Mouse (Mus musculus): ENCODE measurements around the gene Pld5. TPM values are rescaled to one million over a fixed set of nuclear protein-coding genes. Genes with fewer than 3 reads are reported as not detected.
A peak's percentile ranks its signal among the peaks of the same experiment; 100 is the strongest.

Pld5 gene
- polyA plus RNA-seq, 1 experiment from 2014 or later: 4.6 TPM

DNA sequence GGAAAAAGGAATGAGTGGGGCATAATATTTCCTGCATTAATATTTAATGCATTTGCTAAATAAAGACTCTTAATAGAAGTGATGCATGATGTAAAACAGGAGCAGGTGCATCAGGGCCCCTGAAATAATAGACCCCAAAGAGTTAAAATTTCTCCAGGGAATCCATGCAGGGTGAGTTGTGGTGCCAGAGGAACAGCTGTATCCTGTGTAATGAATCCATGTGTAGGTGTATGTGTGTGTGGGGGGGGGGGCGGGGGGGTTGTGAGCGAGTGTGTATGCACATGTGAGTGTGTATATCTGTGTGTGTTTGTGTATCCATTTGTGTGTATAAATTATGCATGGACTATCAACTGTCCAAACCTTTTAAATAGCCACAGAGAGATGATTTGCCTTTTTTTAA, 194.1 kb downstream of the Pld5 start:
- DNase-seq: no peak
- WGBS: 72% methylated on average over 2 of the region's 2 CpGs
- Histone ChIP-seq H3K27ac (replicated peaks; ENCODE audit: low read depth, low read length) (no peak overlapping the region), H3K27me3 (ENCODE audit: control insufficient read depth, insufficient read depth, low read length) (no peaks in the 10 kb centered on the region), H3K4me1 (ENCODE audit: control insufficient read depth, insufficient read depth, low read length) (0 out of 2 replicates have a peak, but pooled peaks cover 4% of the 10 kb centered on the region), H3K4me3 (replicated peaks; ENCODE audit: low read depth, low read length) (no peak overlapping the region), H3K4me2 (ENCODE audit: low read length) (no peak overlapping the region), H3K9me3 (ENCODE audit: control insufficient read depth, low read length) (no peaks in the 10 kb centered on the region), H3K9ac (replicated peaks; ENCODE audit: low read length) (no peak overlapping the region), H3K36me3 (ENCODE audit: control insufficient read depth, insufficient read depth, low read length) (no peaks in the 10 kb centered on the region)
- no peak for ATAC-seq (ENCODE audit: low FRiP score, low TSS enrichment)

DNA sequence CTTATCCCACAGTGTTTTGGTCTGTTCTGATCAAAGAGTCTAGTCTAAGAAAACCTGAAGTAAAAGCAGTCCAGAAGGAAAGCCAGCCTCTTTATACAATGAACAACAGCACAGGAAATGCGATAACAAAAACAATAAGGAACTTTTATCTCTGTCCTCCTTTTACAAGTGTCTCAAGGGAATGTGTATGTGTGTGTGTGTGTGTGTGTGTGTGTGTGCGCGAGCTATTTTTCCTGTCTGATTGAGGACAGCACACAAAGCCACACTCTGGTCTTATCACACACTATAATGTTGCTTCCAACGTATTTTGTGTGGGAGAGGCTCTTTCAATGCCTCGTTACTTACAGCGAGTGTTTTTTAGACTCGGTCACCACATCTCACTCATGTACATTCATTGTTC, 196.7 kb downstream of the Pld5 start:
- DNase-seq (no peak), ATAC-seq (ENCODE audit: low FRiP score, low TSS enrichment) (no peak)
- peaks cover 12% of the 10 kb centered on the region; the same call in 1 of the 2 replicates for H3K4me1 ChIP-seq (ENCODE audit: control insufficient read depth, insufficient read depth, low read length)
- no peak overlapping the region for H3K9ac ChIP-seq (replicated peaks; ENCODE audit: low read length)
- no peak overlapping the region for H3K27ac ChIP-seq (replicated peaks; ENCODE audit: low read depth, low read length)
- WGBS: 94% methylated on average over 7 of the region's 7 CpGs
- no peak overlapping the region for H3K4me3 ChIP-seq (replicated peaks; ENCODE audit: low read depth, low read length)
- H3K36me3 ChIP-seq (ENCODE audit: control insufficient read depth, insufficient read depth, low read length): no peaks in the 10 kb centered on the region
- H3K27me3 ChIP-seq (ENCODE audit: control insufficient read depth, insufficient read depth, low read length): no peaks in the 10 kb centered on the region
- no peaks in the 10 kb centered on the region for H3K9me3 ChIP-seq (ENCODE audit: control insufficient read depth, low read length)
- H3K4me2 ChIP-seq (ENCODE audit: low read length): no peak overlapping the region

DNA sequence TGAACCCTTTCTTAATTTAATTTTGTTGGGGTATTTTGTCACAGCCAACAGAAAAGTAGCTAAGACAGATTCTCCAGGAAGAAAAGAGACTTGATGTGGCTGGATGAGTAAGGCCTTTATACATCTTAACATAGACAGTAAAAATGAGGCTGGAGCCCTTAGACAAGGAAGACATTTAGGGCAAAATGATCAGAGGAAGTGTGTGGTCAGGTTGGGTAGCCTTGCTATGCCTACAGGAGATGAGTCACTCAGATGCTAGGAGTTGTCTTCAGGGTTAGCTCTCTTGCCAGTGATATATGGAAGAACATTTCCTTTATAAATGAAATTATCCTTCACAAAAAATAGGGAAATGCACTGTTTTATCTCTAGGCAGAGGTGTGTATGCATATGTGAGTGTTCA, 198.3 kb downstream of the Pld5 start:
- Histone ChIP-seq H3K27me3 (ENCODE audit: control insufficient read depth, insufficient read depth, low read length) (no peaks in the 10 kb centered on the region), H3K36me3 (ENCODE audit: control insufficient read depth, insufficient read depth, low read length) (no peaks in the 10 kb centered on the region), H3K4me3 (replicated peaks; ENCODE audit: low read depth, low read length) (no peak overlapping the region), H3K4me2 (ENCODE audit: low read length) (no peak overlapping the region), H3K27ac (replicated peaks; ENCODE audit: low read depth, low read length) (no peak overlapping the region), H3K4me1 (ENCODE audit: control insufficient read depth, insufficient read depth, low read length) (peaks cover 10% of the 10 kb centered on the region; the same call in 1 of the 2 replicates), H3K9ac (replicated peaks; ENCODE audit: low read length) (no peak overlapping the region), H3K9me3 (ENCODE audit: control insufficient read depth, low read length) (no peaks in the 10 kb centered on the region)
- ATAC-seq (ENCODE audit: low FRiP score, low TSS enrichment): no peak
- no peak for DNase-seq

DNA sequence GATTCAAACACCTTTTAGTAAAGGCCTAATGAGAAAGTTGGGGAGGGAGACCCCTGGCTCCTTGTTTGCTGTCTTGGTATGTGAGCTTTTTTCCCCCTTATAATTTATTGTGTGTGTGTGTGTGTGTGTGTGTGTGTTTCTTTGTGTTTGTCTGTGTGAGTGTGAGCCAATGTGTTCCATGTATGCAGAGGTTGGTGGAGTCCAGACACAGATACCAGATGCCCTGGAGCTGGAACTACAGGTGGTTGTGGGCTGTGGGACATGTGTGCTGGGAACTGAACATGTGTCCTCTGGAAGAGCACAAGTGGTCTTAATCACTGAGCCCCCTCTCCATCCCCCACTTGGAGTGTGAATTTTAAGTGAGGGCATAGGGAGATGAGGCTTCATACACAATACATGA, 199.3 kb downstream of the Pld5 start:
- Histone ChIP-seq H3K9ac (replicated peaks; ENCODE audit: low read length) (no peak overlapping the region), H3K36me3 (ENCODE audit: control insufficient read depth, insufficient read depth, low read length) (no peaks in the 10 kb centered on the region), H3K4me3 (replicated peaks; ENCODE audit: low read depth, low read length) (no peak overlapping the region), H3K9me3 (ENCODE audit: control insufficient read depth, low read length) (no peaks in the 10 kb centered on the region), H3K27ac (replicated peaks; ENCODE audit: low read depth, low read length) (no peak overlapping the region), H3K4me2 (ENCODE audit: low read length) (no peak overlapping the region), H3K4me1 (ENCODE audit: control insufficient read depth, insufficient read depth, low read length) (peaks cover 7% of the 10 kb centered on the region; the same call in 1 of the 2 replicates), H3K27me3 (ENCODE audit: control insufficient read depth, insufficient read depth, low read length) (no peaks in the 10 kb centered on the region)
- peak; percentile 44 for ATAC-seq (ENCODE audit: low FRiP score, low TSS enrichment)
- DNase-seq: no peak

DNA sequence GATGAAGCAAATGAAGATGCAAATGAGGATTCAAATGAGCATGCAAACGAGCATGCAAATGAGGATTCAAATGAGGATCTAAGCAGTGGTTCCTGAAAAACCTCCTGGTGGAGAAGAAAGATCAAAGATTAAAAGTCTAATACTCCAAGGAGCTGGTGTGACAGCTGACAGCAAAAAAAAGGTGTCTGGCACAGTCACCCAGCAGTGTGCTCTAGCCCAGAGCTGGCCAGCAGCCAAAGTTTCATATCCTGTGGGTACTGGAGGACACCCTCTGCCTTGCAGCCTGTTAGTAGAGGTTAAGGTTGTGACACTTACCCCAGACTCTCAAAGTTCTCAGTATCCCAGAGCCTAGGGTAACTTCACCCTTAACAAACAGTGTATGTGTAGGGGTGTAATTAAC, 199.7 kb downstream of the Pld5 start:
- H3K27ac ChIP-seq (replicated peaks; ENCODE audit: low read depth, low read length): peak overlapping the region; percentile 27; the same call in 1 of the 2 replicates
- ATAC-seq (ENCODE audit: low FRiP score, low TSS enrichment): peak; percentile 67
- WGBS: 43% methylated on average over 1 of the region's 1 CpGs

DNA sequence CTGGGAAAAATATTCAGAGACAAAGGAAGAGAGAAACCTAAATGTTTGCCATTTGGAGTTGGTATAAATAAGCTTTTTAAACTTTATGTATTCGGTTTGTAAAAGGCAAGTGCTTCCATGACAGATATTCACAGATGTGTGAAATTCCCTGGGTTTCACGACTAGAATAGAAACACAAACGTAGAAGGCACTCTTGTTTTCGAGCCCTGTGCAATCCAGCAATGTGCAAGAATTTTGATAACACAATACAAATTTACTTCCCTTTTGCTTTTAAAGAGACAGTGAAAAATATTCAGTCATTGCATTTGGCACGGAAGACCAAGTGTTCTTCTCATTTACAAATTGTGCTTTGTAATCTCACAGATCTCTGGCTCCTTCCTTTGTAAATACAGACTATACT, 200.6 kb downstream of the Pld5 start:
- WGBS: 80% methylated on average over 5 of the region's 5 CpGs

More for the DNA sequence above, 199.7 kb downstream of the Pld5 start:
- Histone ChIP-seq H3K9me3 (ENCODE audit: control insufficient read depth, low read length) (no peaks in the 10 kb centered on the region), H3K9ac (replicated peaks; ENCODE audit: low read length) (no peak overlapping the region), H3K36me3 (ENCODE audit: control insufficient read depth, insufficient read depth, low read length) (no peaks in the 10 kb centered on the region), H3K27me3 (ENCODE audit: control insufficient read depth, insufficient read depth, low read length) (no peaks in the 10 kb centered on the region), H3K4me3 (replicated peaks; ENCODE audit: low read depth, low read length) (no peak overlapping the region), H3K4me2 (ENCODE audit: low read length) (no peak overlapping the region), H3K4me1 (ENCODE audit: control insufficient read depth, insufficient read depth, low read length) (peaks cover 7% of the 10 kb centered on the region; the same call in 1 of the 2 replicates)
- DNase-seq: peak; percentile 76

DNA sequence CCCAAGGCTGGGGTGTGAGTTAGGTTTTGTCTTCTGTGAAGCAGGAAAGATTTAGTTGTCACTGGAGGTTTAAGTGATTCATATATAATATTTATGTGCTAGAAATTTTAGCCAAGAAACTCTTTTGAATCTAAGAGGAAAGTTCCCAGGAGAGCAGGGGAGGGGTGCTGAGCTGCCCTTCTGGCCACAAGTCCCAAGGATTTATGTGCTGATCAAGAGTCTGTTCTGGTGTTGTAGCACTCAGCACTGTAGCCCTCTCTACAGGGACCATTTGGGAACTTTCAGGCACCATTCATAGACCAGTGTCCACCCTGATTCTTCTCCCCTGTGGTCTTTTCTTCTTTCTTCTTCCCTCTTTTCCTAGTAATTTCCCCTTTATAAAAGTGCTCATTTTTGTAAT, 209.8 kb downstream of the Pld5 start:
- Histone ChIP-seq H3K9me3 (ENCODE audit: control insufficient read depth, low read length) (peaks cover 3% of the 10 kb centered on the region; the same call in 1 of the 2 replicates), H3K36me3 (ENCODE audit: control insufficient read depth, insufficient read depth, low read length) (no peaks in the 10 kb centered on the region), H3K4me1 (ENCODE audit: control insufficient read depth, insufficient read depth, low read length) (no peaks in the 10 kb centered on the region), H3K9ac (replicated peaks; ENCODE audit: low read length) (no peak overlapping the region), H3K4me3 (replicated peaks; ENCODE audit: low read depth, low read length) (no peak overlapping the region), H3K27ac (replicated peaks; ENCODE audit: low read depth, low read length) (no peak overlapping the region), H3K4me2 (ENCODE audit: low read length) (no peak overlapping the region), H3K27me3 (ENCODE audit: control insufficient read depth, insufficient read depth, low read length) (no peaks in the 10 kb centered on the region)
- DNase-seq (no peak), ATAC-seq (ENCODE audit: low FRiP score, low TSS enrichment) (no peak)

More for the DNA sequence above, 200.6 kb downstream of the Pld5 start:
- Histone ChIP-seq H3K9me3 (ENCODE audit: control insufficient read depth, low read length) (no peaks in the 10 kb centered on the region), H3K27ac (replicated peaks; ENCODE audit: low read depth, low read length) (no peak overlapping the region; the same call in 1 of the 2 replicates), H3K4me1 (ENCODE audit: control insufficient read depth, insufficient read depth, low read length) (peaks cover 7% of the 10 kb centered on the region; the same call in 1 of the 2 replicates), H3K4me3 (replicated peaks; ENCODE audit: low read depth, low read length) (no peak overlapping the region), H3K9ac (replicated peaks; ENCODE audit: low read length) (no peak overlapping the region), H3K4me2 (ENCODE audit: low read length) (no peak overlapping the region), H3K36me3 (ENCODE audit: control insufficient read depth, insufficient read depth, low read length) (no peaks in the 10 kb centered on the region), H3K27me3 (ENCODE audit: control insufficient read depth, insufficient read depth, low read length) (no peaks in the 10 kb centered on the region)
- DNase-seq (no peak), ATAC-seq (ENCODE audit: low FRiP score, low TSS enrichment) (no peak)

DNA sequence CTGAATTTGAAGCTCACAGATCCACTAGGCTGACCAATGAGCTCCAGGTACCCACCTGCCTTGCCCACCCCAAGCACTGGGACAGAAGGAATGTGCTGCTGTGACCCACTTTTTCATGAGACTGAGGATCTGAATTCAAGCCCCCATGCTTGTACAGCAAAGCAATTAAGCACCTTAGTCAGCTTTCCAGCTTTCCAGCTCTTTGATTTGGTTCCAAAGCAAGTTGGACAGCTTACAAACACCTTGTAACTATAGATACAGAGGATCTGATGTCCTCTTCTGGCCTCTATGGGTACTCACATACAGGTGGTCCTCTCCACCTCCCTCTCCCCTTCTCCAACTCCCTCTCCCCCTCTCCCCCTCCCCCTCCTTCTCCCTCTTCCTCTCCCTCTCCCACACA, 210.6 kb downstream of the Pld5 start:
- Histone ChIP-seq H3K4me3 (replicated peaks; ENCODE audit: low read depth, low read length) (no peak overlapping the region), H3K4me1 (ENCODE audit: control insufficient read depth, insufficient read depth, low read length) (no peaks in the 10 kb centered on the region), H3K4me2 (ENCODE audit: low read length) (no peak overlapping the region), H3K27me3 (ENCODE audit: control insufficient read depth, insufficient read depth, low read length) (no peaks in the 10 kb centered on the region), H3K27ac (replicated peaks; ENCODE audit: low read depth, low read length) (no peak overlapping the region), H3K9ac (replicated peaks; ENCODE audit: low read length) (no peak overlapping the region), H3K36me3 (ENCODE audit: control insufficient read depth, insufficient read depth, low read length) (no peaks in the 10 kb centered on the region), H3K9me3 (ENCODE audit: control insufficient read depth, low read length) (peaks cover 3% of the 10 kb centered on the region; the same call in 1 of the 2 replicates)
- DNase-seq: no peak
- ATAC-seq (ENCODE audit: low FRiP score, low TSS enrichment): no peak

DNA sequence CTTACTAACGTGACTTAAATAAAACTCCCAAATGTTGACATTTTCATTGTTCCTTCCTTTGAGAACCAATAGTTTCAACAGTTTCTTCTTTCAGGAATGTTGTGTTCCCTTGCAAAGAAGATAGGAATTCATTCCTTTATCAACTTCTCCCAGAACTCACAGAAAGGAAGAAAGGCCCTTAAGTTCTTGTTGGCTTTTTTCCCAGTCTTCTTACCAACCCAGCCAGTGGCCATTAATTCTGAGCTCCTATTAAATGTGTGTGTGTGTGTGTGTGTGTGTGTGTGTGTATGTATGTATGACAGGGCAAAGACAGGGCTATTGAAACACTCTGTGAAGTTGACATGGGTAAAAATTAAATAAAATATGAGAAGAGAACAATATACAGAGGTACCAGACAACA, 221.5 kb downstream of the Pld5 start:
- Histone ChIP-seq H3K36me3 (ENCODE audit: control insufficient read depth, insufficient read depth, low read length) (no peaks in the 10 kb centered on the region), H3K27ac (replicated peaks; ENCODE audit: low read depth, low read length) (no peak overlapping the region), H3K27me3 (ENCODE audit: control insufficient read depth, insufficient read depth, low read length) (no peaks in the 10 kb centered on the region), H3K9me3 (ENCODE audit: control insufficient read depth, low read length) (no peaks in the 10 kb centered on the region), H3K4me3 (replicated peaks; ENCODE audit: low read depth, low read length) (no peak overlapping the region), H3K4me2 (ENCODE audit: low read length) (no peak overlapping the region), H3K9ac (replicated peaks; ENCODE audit: low read length) (no peak overlapping the region), H3K4me1 (ENCODE audit: control insufficient read depth, insufficient read depth, low read length) (no peaks in the 10 kb centered on the region)
- DNase-seq (no peak), ATAC-seq (ENCODE audit: low FRiP score, low TSS enrichment) (no peak)
- WGBS: 56% methylated on average over 1 of the region's 1 CpGs
